21 mouse cellular contexts compared by ENCODE assay signal in genomic region chr2:151751330-151751729, GRCm38 (mm10). TPM values are rescaled to one million over a fixed set of nuclear protein-coding genes. Genes with fewer than 3 reads are reported as not detected.
"Had no signal": no experiment of that assay in that cellular context is flagged by ENCODE, and none has a peak within 500 bp of the region (broad histone marks: within the 10 kb centered on the region; RNA-seq: fewer than 3 reads in every experiment).

No protein-coding gene starts in this region.

- H3K4me3 ChIP-seq: lung, embryonic 15.5 days; megakaryocyte, embryonic 14.5 days; midbrain, embryonic 13.5 days; midbrain, embryonic 15.5 days; neural tube, embryonic 12.5 days; stomach, embryonic 15.5 days had no signal

- H3K4me2 ChIP-seq: lung, embryonic 15.5 days; midbrain, embryonic 11.5 days; midbrain, embryonic 13.5 days; midbrain, embryonic 15.5 days; neural tube, embryonic 12.5 days; stomach, embryonic 15.5 days had no signal

- DNase-seq: lung, adult 18-20 months; lung, postnatal 14 days; lung, postnatal 36 days; right cerebral cortex, postnatal 14 days; thymus, adult 2 months; thymus, postnatal 25 days; thymus, postnatal 4 days had no signal

- H3K4me1 ChIP-seq: lung, embryonic 15.5 days; neural tube, embryonic 12.5 days; stomach, embryonic 15.5 days had no signal

- H3K27me3 ChIP-seq: lung, embryonic 15.5 days; neural tube, embryonic 12.5 days; stomach, embryonic 15.5 days had no signal

- H3K27ac ChIP-seq: lung, embryonic 15.5 days; macrophage; midbrain, embryonic 13.5 days; midbrain, embryonic 15.5 days; neural tube, embryonic 12.5 days; stomach, embryonic 15.5 days; stomach, postnatal 0 days had no signal

- H3K36me3 ChIP-seq: lung, embryonic 15.5 days; midbrain, embryonic 13.5 days; midbrain, embryonic 15.5 days; neural tube, embryonic 12.5 days; stomach, embryonic 15.5 days had no signal

- H3K9me3 ChIP-seq: lung, embryonic 15.5 days; midbrain, embryonic 13.5 days; midbrain, embryonic 15.5 days; neural tube, embryonic 12.5 days; stomach, embryonic 15.5 days had no signal

- ATAC-seq: lung, postnatal 0 days; midbrain, embryonic 13.5 days; midbrain, embryonic 15.5 days had no signal

- H3K9ac ChIP-seq: lung, embryonic 15.5 days; midbrain, embryonic 13.5 days; midbrain, embryonic 15.5 days; neural tube, embryonic 12.5 days; stomach, embryonic 15.5 days had no signal

RNA-seq across cellular contexts. Expression of gene Tmem74b, which starts 49.5 kb away (rescaled TPM):
- total RNA-seq: megakaryocyte progenitor cell, adult 5-6 weeks; monocyte, adult 5-6 weeks; neutrophil, adult 5-6 weeks had no signal
- polyA plus RNA-seq: liver, embryonic 16.5 days; macrophage had no signal
